Mouse (Mus musculus) cerebellum, adult (tissue): Measurements from ENCODE around the gene Prss38.

Source experiments
- ATAC-seq: cut with Nextera tagmentation; 2 replicates; pipeline ENCODE4 v1.9.2; 2017; ENCODE audit warnings: mild to moderate bottlenecking, moderate library complexity, mixed read lengths; ENCODE audit not compliant: insufficient number of reproducible peaks, low FRiP score, low TSS enrichment

Gene Prss38

GRCm38 (mm10) chr11:59330560-59330959, 44.9 kb downstream of the Prss38 start:
- no peak for ATAC-seq

DNA sequence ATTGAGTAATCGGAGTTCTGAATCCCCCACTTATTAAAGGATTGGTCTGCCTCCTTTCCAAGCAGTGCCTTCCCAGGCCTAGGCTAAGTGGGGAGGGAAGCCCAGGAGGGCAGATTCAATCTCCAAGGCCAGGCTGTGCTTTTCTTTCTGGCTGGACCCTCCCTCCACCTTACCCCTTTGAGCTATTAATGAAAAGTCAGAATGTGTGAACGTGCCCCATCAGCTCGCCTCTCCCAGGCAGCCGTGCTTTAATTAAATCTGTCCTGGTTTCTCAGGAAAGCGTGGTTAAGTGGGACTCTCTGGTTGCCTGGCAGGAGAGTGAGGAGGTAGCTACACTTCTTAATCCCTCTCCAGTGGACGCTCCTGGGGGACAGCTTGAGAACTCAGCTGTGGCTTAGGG, 45.8 kb downstream of the Prss38 start:
- no peak for ATAC-seq

GRCm38 (mm10) chr11:59327625-59328024, 47.8 kb downstream of the Prss38 start:
- no peak for ATAC-seq

GRCm38 (mm10) chr11:59324777-59325176, 50.7 kb downstream of the Prss38 start:
- no peak for ATAC-seq

DNA sequence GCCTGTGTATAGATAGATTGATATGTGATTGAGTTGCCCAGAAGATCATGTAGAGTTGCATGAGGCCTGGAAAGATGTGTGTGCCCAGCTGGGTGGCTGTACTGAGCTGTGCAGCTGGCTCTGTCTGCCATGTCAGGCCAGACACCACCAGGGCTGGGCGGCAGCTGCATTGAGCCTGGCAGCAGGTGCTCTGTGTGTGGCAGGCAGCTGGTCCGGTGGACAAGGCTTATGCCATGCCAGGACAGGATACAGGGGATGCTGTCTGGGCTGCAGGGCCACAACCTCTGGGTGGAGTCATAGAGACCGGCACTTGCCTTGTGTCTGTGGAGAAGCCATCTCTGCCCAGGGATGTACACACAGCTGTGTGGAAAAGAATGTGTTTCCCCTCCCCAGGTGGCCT, 52.5 kb downstream of the Prss38 start:
- no peak for ATAC-seq
